Mouse (Mus musculus): ENCODE data around the gene Srsf6.

DNA sequence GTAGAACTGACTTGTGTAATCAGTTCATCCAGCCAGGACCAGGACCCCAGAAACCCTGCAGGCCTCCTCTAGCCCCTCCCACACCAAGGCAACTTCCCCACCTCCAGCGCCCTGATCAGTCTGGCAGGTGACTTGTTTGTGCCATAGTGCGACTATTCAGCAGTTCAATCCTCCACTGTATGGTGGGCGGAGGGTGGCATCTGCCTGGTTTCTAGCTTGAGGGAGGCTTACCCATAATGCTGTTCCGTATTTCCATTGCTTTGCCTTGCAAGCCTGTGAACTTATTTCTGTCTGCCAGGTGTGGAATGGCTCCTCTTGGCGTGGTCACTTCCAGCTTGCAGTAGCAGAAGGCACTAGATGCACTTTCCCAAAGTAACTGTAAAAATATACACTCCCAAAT lies 8.5 kb upstream of the Srsf6 start:
- no peak for TF ChIP-seq CTCF (IDR thresholded peaks at IDR 0.05)
- no peak for TF ChIP-seq EP300 (IDR thresholded peaks at IDR 0.05)

Data from lung, postnatal 0 days (tissue).